11 mouse cellular contexts compared by ENCODE assay signal in genomic region chr8:57601987-57602418, GRCm38 (mm10). TPM values are rescaled to one million over a fixed set of nuclear protein-coding genes. Genes with fewer than 3 reads are reported as not detected.
DNase-seq lines count a peak whose midpoint lies in the region; ATAC-seq and TF ChIP-seq lines count a peak whose summit lies in the region.
"Had no signal": no experiment of that assay in that cellular context is flagged by ENCODE, and none has a peak within 500 bp of the region (broad histone marks: within the 10 kb centered on the region; RNA-seq: fewer than 3 reads in every experiment).

No protein-coding gene starts in this region.

- TF ChIP-seq EP300 in MEL (IDR thresholded peaks at IDR 0.05; ENCODE audit: low read depth in 1 of 2, low read length in 2 of 2), result peak; percentile 68 to 78; a peak in 3 of 4 replicates

- DNase-seq in MEL (ENCODE audit: low read depth, low spot score), result peak; percentile 80
- DNase-seq in adrenal gland, adult 8-10 months, result peak; percentile 87
- DNase-seq in lung, postnatal 14 days, result peak; percentile 39
- no peak for DNase-seq in thymus, postnatal 25 days
- no peak for DNase-seq in midbrain, embryonic 14.5 days
- DNase-seq: kidney, postnatal 4 days had no signal

- no peaks in the 10 kb centered on the region for H3K9me3 ChIP-seq in MEL (replicated peaks; ENCODE audit: insufficient read depth, low read length)
- H3K9me3 ChIP-seq in midbrain, embryonic 14.5 days (ENCODE audit: control insufficient read depth, low read length), result no peaks in the 10 kb centered on the region
- H3K9me3 ChIP-seq in forebrain, embryonic 12.5 days, result no peaks in the 10 kb centered on the region
- H3K9me3 ChIP-seq: forebrain, embryonic 15.5 days; midbrain, embryonic 12.5 days had no signal

- H3K4me1 ChIP-seq in MEL (ENCODE audit: control insufficient read depth in 1 of 2, insufficient read depth in 2 of 2, low read length in 2 of 2), result peaks cover 3 to 9% of the 10 kb centered on the region in 2 experiments
- peaks cover 4% of the 10 kb centered on the region; the same call in 1 of the 2 replicates for H3K4me1 ChIP-seq in midbrain, embryonic 14.5 days (ENCODE audit: control insufficient read depth, insufficient read depth, low read length)
- H3K4me1 ChIP-seq in forebrain, embryonic 12.5 days, result peaks cover 9% of the 10 kb centered on the region

- TF ChIP-seq CTCF in MEL (IDR thresholded peaks at IDR 0.05 in 2 of 3, conservative IDR thresholded peaks at IDR 0.05 in 1 of 3; ENCODE audit: control insufficient read depth in 1 of 3, insufficient read depth in 1 of 3, low read depth in 2 of 3, low read length in 3 of 3, poor library complexity in 1 of 3, severe bottlenecking in 1 of 3), result no peak

- peak overlapping the region; percentile 53 for H3K9ac ChIP-seq in MEL (ENCODE audit: control insufficient read depth, low read depth, low read length, poor library complexity, severe bottlenecking)
- no peak overlapping the region for H3K9ac ChIP-seq in midbrain, embryonic 14.5 days (replicated peaks; ENCODE audit: low read length)
- H3K9ac ChIP-seq in forebrain, embryonic 12.5 days, result no peak overlapping the region
- H3K9ac ChIP-seq: forebrain, embryonic 15.5 days; midbrain, embryonic 12.5 days had no signal

- H3K36me3 ChIP-seq in MEL (ENCODE audit: control insufficient read depth in 1 of 2, insufficient read depth in 2 of 2, low read length in 2 of 2), result peaks cover 0 to 11% of the 10 kb centered on the region in 2 experiments; a peak in 2 of 4 replicates
- H3K36me3 ChIP-seq in midbrain, embryonic 14.5 days (ENCODE audit: control insufficient read depth, insufficient read depth, low read length), result no peaks in the 10 kb centered on the region
- H3K36me3 ChIP-seq in forebrain, embryonic 12.5 days (replicated peaks), result no peaks in the 10 kb centered on the region
- H3K36me3 ChIP-seq: forebrain, embryonic 15.5 days; midbrain, embryonic 12.5 days had no signal

- WGBS in midbrain, embryonic 14.5 days, result 92% methylated on average over 12 of the region's 12 CpGs
- 94% methylated on average over 12 of the region's 12 CpGs for WGBS in forebrain, embryonic 12.5 days

- H3K4me2 ChIP-seq in midbrain, embryonic 14.5 days (ENCODE audit: low read length), result no peak overlapping the region
- no peak overlapping the region for H3K4me2 ChIP-seq in forebrain, embryonic 12.5 days
- H3K4me2 ChIP-seq: forebrain, embryonic 15.5 days; midbrain, embryonic 12.5 days had no signal

- TF ChIP-seq POLR2A in MEL (IDR thresholded peaks at IDR 0.05; ENCODE audit: control insufficient read depth in 1 of 2, insufficient read depth in 1 of 2, low read depth in 1 of 2, low read length in 2 of 2, poor library complexity in 1 of 2), result peak in 1 of 2 experiments; percentile 45; a peak in 1 of 4 replicates

- ATAC-seq in hematopoietic stem cell, adult 5-6 weeks (replicated peaks in 1 of 2; ENCODE audit: insufficient read depth in 1 of 2, low FRiP score in 2 of 2, low TSS enrichment in 1 of 2, low read depth in 1 of 2, poor library complexity in 2 of 2, severe bottlenecking in 2 of 2), result peak; percentile 48 to 67
- no peak for ATAC-seq in midbrain, embryonic 14.5 days (ENCODE audit: low FRiP score, low TSS enrichment)
- no peak for ATAC-seq in CD4-positive, CD25-positive, alpha-beta regulatory T cell, adult 4 months
- ATAC-seq in forebrain, embryonic 12.5 days (ENCODE audit: low FRiP score), result no peak
- ATAC-seq: forebrain, embryonic 15.5 days had no signal

- no peaks in the 10 kb centered on the region for H3K79me2 ChIP-seq in MEL (ENCODE audit: control insufficient read depth, insufficient read depth, low read length, poor library complexity)

- no peak for TF ChIP-seq RAD21 in MEL (IDR thresholded peaks at IDR 0.05; ENCODE audit: low read depth, low read length)

- no peaks in the 10 kb centered on the region for H3K27me3 ChIP-seq in MEL (ENCODE audit: control insufficient read depth in 1 of 2, insufficient read depth in 2 of 2, low read length in 2 of 2)
- H3K27me3 ChIP-seq in midbrain, embryonic 14.5 days (ENCODE audit: control insufficient read depth, insufficient read depth, low read length), result no peaks in the 10 kb centered on the region
- H3K27me3 ChIP-seq in forebrain, embryonic 12.5 days, result no peaks in the 10 kb centered on the region
- H3K27me3 ChIP-seq: forebrain, embryonic 15.5 days; midbrain, embryonic 12.5 days had no signal

- peak overlapping the region; percentile 27 to 42 for H3K4me3 ChIP-seq in MEL (ENCODE audit: control insufficient read depth in 1 of 2, insufficient read depth in 1 of 2, low read depth in 2 of 2, low read length in 2 of 2)
- no peak overlapping the region for H3K4me3 ChIP-seq in midbrain, embryonic 14.5 days (replicated peaks; ENCODE audit: low read depth, low read length)
- no peak overlapping the region for H3K4me3 ChIP-seq in forebrain, embryonic 12.5 days (replicated peaks)
- H3K4me3 ChIP-seq: forebrain, embryonic 15.5 days; midbrain, embryonic 12.5 days had no signal

- peak overlapping the region; percentile 63 for H3K27ac ChIP-seq in MEL (ENCODE audit: control insufficient read depth, low read depth, low read length)
- H3K27ac ChIP-seq in midbrain, embryonic 14.5 days (replicated peaks; ENCODE audit: low read depth, low read length), result no peak overlapping the region
- no peak overlapping the region for H3K27ac ChIP-seq in forebrain, embryonic 12.5 days
- H3K27ac ChIP-seq: forebrain, embryonic 15.5 days; midbrain, embryonic 12.5 days had no signal

TF ChIP-seq in MEL, 35 proteins besides CTCF, POLR2A, EP300 and RAD21:
- TF ChIP-seq E2F4 (IDR thresholded peaks at IDR 0.05; ENCODE audit: borderline replicate concordance, low read depth, low read length) (no peak), TAL1 (IDR thresholded peaks at IDR 0.05; ENCODE audit: low read length) (peak; percentile 50), RCOR1 (IDR thresholded peaks at IDR 0.05; ENCODE audit: low read depth, low read length) (peak; percentile 82), SIN3A (IDR thresholded peaks at IDR 0.05; ENCODE audit: low read length) (peak; percentile 6; the same call in 1 of the 2 replicates), USF1 (IDR thresholded peaks at IDR 0.05; ENCODE audit: low read depth, low read length) (no peak), ZMIZ1 (IDR thresholded peaks at IDR 0.05; ENCODE audit: low read depth, low read length) (0 out of 2 replicates have a peak, but pooled peaks have one; percentile 40), NRF1 (IDR thresholded peaks at IDR 0.05; ENCODE audit: insufficient read depth, low read depth, low read length, poor library complexity, severe bottlenecking) (peak; percentile 86), ETS1 (IDR thresholded peaks at IDR 0.05; ENCODE audit: low read depth, low read length) (peak; percentile 47; the same call in 1 of the 2 replicates), NELFE (IDR thresholded peaks at IDR 0.05; ENCODE audit: low read depth, low read length) (peak; percentile 38), POLR2AphosphoS2 (IDR thresholded peaks at IDR 0.05; ENCODE audit: low read length) (0 out of 2 replicates have a peak, but pooled peaks have one; percentile 32), TCF12 (IDR thresholded peaks at IDR 0.05; ENCODE audit: low read depth, low read length) (peak; percentile 79), CHD1 (IDR thresholded peaks at IDR 0.05; ENCODE audit: low read depth, low read length) (no peak), MAX (IDR thresholded peaks at IDR 0.05; ENCODE audit: low read length) (peak; percentile 46; the same call in 1 of the 2 replicates), GATA1 (IDR thresholded peaks at IDR 0.05; ENCODE audit: low read depth, low read length) (peak; percentile 82), ZC3H11A (IDR thresholded peaks at IDR 0.05; ENCODE audit: low read depth, low read length) (no peak)

RNA-seq across cellular contexts. Expression of gene Galnt7, which starts 50.8 kb away (rescaled TPM):
- 11.1 TPM in 2 replicates for total RNA-seq in MEL (2012; rRNA removed)
- 100 to 1,000 TPM in 1 of 2 experiments, 10 to 100 TPM in 1; 18.5 to 138 TPM for polyA plus RNA-seq in MEL (2012; ENCODE audit: insufficient read depth in 1 of 2, insufficient read length in 2 of 2, low read depth in 1 of 2, low replicate concordance in 2 of 2, missing spikeins in 1 of 2)
- 10 to 100 TPM; 11.3 to 14.2 (median 12.7) TPM for total RNA-seq in adrenal gland, adult 8-10 months (2022)
- 17.9 and 18.8 TPM in 2 replicates for total RNA-seq in hematopoietic stem cell, adult 5-6 weeks (2017)
- polyA plus RNA-seq in midbrain, embryonic 14.5 days (2014; fragmentation: Nextera tagmentation; extraction: Ambion mirVana), result 9.1 and 10.0 TPM in 2 replicates
- 10 to 100 TPM; 29.7 to 36.7 TPM for polyA plus RNA-seq in CD4-positive, CD25-positive, alpha-beta regulatory T cell, adult 4 months (2017; shearing (Covaris generic))
- polyA plus RNA-seq in forebrain, embryonic 12.5 days (2016; fragmentation: Nextera tagmentation; extraction: Ambion mirVana), result 18.8 and 18.9 TPM in 2 replicates

Comparison
In these comparisons a context has a peak if more than half of its experiments do, and no peak if none do; other contexts are left out.
1. DNase-seq: peak in MEL (single experiment), adrenal gland, adult 8-10 months (single experiment) and lung, postnatal 14 days (single experiment); none in thymus, postnatal 25 days (single experiment) and midbrain, embryonic 14.5 days (single experiment).
2. H3K4me3 ChIP-seq: peak in MEL (2 of 2); none in midbrain, embryonic 14.5 days (single experiment) and forebrain, embryonic 12.5 days (single experiment).
3. ATAC-seq: peak in hematopoietic stem cell, adult 5-6 weeks (2 of 2); none in midbrain, embryonic 14.5 days (single experiment), CD4-positive, CD25-positive, alpha-beta regulatory T cell, adult 4 months (single experiment) and forebrain, embryonic 12.5 days (single experiment).